Mouse (Mus musculus) naive thymus-derived CD4-positive, alpha-beta T cell, adult 2 months (primary cell): Measurements from ENCODE around the gene Tsnaxip1.
"Not testable (repeated sequence)": the region's sequence is repeated elsewhere in the genome, so short reads cannot be mapped to it uniquely, and the experiment has no call there.

ENCODE experiments used
- DNase-seq: peaks from one replicate; pipeline ENCODE4 v3.0.0-alpha.2; 2011; ENCODE audit warnings: low read depth

The Tsnaxip1 gene

DNA sequence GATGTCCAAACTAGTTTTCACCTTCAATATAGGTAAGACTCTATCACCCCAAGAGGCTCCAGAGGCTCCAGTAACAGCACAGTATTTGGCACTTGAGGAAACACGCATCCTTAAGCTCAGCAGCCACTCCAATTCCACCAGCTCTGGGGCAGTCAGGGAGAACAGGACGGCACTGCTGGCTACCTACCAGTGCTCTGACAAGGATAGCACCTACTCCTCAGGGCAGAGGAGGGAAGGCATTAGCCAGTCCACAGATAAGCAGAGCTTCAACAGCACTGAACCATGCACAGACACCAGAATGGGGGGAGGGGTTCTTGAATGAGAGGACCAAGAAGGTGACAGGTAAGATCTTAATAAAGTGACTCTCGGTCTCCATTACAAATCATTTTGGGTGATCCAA, 7.9 kb upstream of the Tsnaxip1 start:
- no peak for DNase-seq

DNA sequence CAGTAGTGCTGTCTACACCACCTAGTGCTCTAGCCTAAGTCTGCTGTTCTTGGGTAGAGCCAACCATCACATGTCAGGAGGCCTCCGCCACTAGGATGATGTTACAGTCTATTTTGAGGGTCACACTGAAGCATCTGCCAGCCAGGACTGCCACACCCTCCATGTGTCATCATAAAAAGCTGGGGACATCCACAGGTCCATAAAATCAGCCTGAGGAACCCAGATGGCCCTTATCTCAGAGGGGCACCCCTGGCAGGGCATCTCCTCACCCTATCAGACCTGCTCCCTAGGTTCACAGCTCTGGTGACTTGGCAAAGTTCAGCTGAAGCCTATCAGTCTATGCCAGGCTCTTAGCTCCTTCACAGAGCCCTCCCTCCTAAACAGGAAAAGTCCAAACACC, 6.6 kb upstream of the Tsnaxip1 start:
- DNase-seq, result no peak

GRCm38 (mm10) chr8:105825506-105825905, 2.0 kb upstream of the Tsnaxip1 start:
- DNase-seq, result peak; percentile 79

GRCm38 (mm10) chr8:105826379-105826778, 1.2 kb upstream of the Tsnaxip1 start:
- DNase-seq, result no peak

DNA sequence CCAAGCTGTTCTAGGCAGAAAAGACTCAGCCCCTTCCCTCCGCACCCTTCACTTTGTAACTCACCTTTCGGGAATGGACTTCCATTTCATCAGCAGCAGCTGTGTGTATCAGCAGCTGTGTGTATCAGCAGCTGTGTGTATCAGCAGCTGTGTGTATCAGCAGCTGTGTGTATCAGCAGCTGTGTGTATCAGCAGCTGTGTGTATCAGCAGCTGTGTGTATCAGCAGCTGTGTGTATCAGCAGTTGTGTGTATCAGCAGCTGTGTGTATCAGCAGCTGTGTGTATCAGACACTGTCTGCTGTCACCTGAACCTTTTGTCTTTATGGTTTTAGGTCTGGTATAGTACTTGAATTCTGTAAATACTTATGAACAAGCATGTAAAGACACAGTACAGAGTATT, 6.2 kb downstream of the Tsnaxip1 start:
- not testable (repeated sequence) for DNase-seq

DNA sequence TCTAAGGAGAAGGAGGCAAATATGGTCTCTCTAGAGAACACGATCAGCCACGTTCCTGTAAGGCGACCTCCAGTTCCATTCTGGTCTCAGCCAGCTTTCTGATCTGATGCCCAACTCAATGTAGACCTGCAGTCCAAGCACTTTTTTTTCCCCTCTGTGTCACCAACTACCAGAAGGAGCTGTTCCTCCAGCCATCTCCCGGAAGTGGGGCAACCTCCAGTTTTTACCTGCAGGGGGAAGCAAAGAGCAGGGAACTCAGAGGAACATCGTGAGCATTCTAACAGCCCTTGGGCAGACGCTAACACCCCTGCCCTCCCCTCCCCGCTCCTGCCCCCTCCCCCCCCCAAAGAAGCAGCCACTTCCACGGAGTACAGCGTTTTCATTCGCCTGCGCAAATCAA, 7.8 kb downstream of the Tsnaxip1 start:
- peak; percentile 92 for DNase-seq

DNA sequence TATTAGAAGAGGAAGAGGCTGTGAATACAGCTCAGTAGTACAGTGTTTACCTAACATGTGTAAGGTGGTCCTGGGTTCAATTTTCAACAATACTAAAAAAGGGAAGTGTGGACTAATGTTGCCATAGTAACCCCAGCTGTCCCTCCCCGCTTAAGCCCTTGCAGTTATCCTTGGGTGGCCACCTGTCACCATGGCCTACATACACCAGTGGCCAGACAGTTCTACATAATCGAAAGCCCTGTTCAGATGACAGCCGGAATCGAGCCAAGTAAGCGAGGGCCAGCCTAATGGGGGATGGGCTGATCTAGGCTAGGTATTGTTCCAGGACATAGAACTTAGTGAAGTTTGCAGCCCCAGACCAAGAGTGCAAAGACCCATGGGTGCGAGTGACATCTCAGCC, 9.5 kb downstream of the Tsnaxip1 start:
- DNase-seq, result no peak

DNA sequence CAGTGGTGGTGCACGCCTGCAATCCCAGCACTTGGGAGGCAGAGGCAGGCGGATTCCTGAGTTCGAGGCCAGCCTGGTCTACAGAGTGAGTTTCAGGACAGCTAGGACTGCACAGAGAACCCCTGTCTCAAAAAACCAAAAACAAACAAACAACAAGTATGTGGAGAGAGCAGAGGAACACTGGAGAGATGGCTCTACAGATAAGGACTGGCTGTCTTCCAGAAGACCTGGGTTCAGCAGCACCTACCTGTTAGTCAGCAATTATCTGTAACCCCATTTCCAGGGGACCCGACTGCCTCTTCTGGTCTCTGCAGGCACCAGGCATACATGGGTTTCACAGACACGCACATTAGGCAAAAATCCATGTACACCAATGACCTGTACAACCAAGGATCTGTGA, 11.7 kb downstream of the Tsnaxip1 start:
- DNase-seq, result no peak

GRCm38 (mm10) chr8:105846678-105847077, 19.1 kb downstream of the Tsnaxip1 start:
- DNase-seq, result no peak

GRCm38 (mm10) chr8:105850014-105850413, 22.5 kb downstream of the Tsnaxip1 start:
- DNase-seq, result no peak

GRCm38 (mm10) chr8:105850611-105851010, 23.1 kb downstream of the Tsnaxip1 start:
- DNase-seq, result no peak

DNA sequence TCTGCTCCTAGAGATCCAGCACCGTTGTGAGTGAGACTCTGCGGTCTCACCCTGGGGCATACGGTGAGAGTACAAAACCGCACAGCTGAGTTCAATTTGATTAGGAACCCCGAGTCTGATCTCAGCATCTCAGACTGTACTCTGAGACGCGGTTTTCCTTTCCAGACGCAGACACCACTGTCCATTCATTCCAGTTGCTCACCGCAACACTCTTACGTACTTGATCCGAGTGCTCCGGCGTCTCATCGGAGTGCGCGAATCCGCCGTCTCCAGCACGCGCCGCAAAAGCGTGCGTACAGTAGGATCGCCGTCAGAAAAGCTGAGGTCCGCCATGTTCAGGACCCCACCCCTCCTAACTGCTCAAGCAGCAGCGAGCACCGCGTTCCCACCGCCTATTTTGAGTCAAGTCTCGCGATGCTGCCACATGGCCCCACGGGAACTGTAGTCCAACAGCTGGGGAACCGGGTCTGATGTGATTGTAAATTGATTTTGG, 24.2 kb downstream of the Tsnaxip1 start:
- DNase-seq, result peak; percentile 92

- no peak for DNase-seq
Measured at GRCm38 (mm10) chr8:105852146-105852729, 24.7 kb downstream of the Tsnaxip1 start.

DNA sequence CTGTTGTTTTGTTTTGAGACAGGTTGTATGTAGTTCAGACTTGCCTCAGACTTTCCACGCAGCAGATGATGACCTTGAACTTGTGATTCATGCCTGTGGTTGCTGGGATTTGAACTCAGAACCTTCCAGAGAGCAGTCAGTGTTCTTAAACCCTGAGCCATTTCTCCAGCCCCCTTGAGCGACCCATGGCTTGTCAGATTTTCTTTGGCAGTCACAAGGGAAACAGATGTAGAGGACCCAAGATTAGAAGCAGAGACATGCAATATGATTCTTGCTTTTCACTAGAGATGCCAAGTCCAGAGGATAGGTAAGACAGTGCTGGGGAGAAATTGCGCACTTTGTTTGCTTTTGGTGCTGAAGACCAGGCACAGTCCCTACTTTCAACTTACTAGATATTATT, 25.6 kb downstream of the Tsnaxip1 start, which contains the start of gene Cenpt:
Gene Cenpt (minus strand): TSS at position 101 of the 400 bp plus-strand sequence.
- no peak for DNase-seq

DNA sequence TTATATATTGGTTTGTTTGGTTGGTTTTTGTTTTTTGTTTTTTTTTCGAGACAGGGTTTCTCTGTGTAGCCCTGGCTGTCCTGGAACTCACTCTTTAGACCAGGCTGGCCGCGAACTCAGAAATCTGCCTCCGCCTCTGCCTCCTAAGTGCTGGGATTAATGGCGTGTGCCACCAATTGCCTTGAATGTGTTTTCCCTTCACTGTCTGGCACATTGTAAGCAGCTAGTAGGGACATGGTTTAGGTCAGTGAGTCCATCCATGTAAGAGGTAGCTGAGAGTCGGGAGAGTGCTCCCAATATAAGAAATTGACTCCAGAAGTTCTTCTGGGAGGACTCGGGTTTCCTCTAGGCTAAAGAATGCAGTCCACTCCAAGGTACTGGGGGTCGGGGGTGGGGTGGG, 26.8 kb downstream of the Tsnaxip1 start:
- DNase-seq, result no peak

- DNase-seq, result peak; percentile 96
Measured at GRCm38 (mm10) chr8:105854715-105855216, 27.2 kb downstream of the Tsnaxip1 start, which contains the start of gene Thap11. Gene Thap11, plus strand, starts transcription at chr8:105855132.

- DNase-seq, result no peak
Measured at GRCm38 (mm10) chr8:105855248-105856167, 28.0 kb downstream of the Tsnaxip1 start.

DNA sequence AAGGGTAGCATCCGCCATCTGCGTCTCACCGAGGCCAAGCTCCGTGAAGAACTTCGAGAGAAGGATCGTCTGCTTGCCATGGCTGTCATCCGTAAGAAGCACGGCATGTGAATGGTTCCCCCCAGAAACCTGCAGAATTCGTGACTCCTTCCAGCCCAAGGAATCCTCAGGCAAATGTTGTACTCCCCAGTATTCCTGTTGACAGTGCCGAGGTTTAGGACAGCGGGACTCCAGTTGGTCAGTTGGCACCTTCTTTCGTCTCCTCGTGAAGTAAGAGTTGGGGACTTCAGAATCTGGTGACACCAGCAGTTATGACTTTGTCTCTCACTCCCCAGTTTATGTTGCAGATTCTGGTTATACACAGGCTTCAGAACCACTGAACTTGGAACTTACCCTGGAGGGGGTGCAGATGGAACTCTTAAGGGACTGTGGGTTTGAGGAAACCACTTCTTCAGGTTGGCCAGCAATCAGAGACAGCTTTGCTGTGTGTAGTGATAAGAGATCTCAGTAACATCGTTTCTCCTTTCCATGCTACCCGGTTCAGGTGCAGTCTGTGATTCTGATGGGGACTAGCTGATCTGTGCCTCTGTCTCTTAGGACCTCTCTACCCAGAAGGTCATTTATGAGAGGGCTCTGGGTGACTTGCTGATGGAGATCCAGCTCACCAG, 28.8 kb downstream of the Tsnaxip1 start:
- DNase-seq, result no peak

DNA sequence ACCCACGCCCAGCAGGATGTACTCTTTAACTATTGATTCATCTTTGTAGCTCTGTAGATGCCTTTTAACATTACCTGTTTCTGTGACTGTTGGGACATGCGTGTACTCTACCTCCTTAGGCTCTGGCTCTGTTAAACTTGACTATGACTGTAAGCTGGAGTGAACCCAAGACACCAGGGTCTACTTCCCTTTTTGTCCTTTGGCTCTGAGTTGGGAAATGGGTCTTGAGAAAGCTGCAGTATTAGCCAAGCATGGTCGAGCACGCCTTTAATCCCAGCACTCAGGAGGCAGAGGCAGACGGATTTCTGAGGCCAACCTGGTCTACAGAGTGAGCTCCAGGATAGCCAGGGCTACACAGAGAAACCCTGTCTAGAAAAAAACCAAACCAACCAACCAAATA, 31.0 kb downstream of the Tsnaxip1 start:
- no peak for DNase-seq

- DNase-seq, result no peak
Measured at GRCm38 (mm10) chr8:105859314-105859713, 31.8 kb downstream of the Tsnaxip1 start.

- peak; percentile 93 for DNase-seq
Measured at GRCm38 (mm10) chr8:105860143-105860981, 32.8 kb downstream of the Tsnaxip1 start, which contains the start of gene Nutf2. Gene Nutf2, plus strand, starts transcription at chr8:105860580.
